Mouse (Mus musculus) spleen, adult 2 months (tissue): ENCODE measurements around the gene Osbp. TPM values are rescaled to one million over a fixed set of nuclear protein-coding genes. Genes with fewer than 3 reads are reported as not detected.

Source experiments
- DNase-seq, 2 experiments: peaks; one replicate each; pipeline versions ENCODE4 v3.0.0 to v3.0.0-alpha.2; 2012 to 2021; ENCODE audit warnings: low spot score in 2 of 2, low read depth in 1 of 2
- H3K27ac ChIP-seq: fragments of 200-500 bp; 2 replicates; pipeline ENCODE4 v1.5.1; 2012; ENCODE audit warnings: low read length, inconsistent platforms; ENCODE audit not compliant: insufficient read depth
- H3K27me3 ChIP-seq: fragments of 200-500 bp; 2 replicates; pipeline ENCODE4 v1.6.1; 2012; ENCODE audit warnings: mild to moderate bottlenecking, moderate library complexity, low read length, inconsistent platforms; ENCODE audit not compliant: control insufficient read depth, insufficient read depth
- H3K36me3 ChIP-seq: fragments of 200-500 bp; 2 replicates; pipeline ENCODE4 v1.6.1; 2012; ENCODE audit warnings: mild to moderate bottlenecking, low read length, inconsistent platforms; ENCODE audit not compliant: control insufficient read depth, insufficient read depth
- H3K4me1 ChIP-seq: fragments of 200-500 bp; 2 replicates; pipeline ENCODE4 v1.6.1; 2011; ENCODE audit warnings: inconsistent platforms; ENCODE audit not compliant: control insufficient read depth, insufficient read depth, insufficient read length
- H3K4me3 ChIP-seq: fragments of 200-500 bp; 2 replicates; pipeline ENCODE4 v1.5.1; 2011; ENCODE audit warnings: mild to moderate bottlenecking, inconsistent platforms; ENCODE audit not compliant: insufficient read depth, insufficient read length; ENCODE audit errors: extremely low read depth
- CTCF ChIP-seq: fragments of 200-500 bp; IDR thresholded peaks from 2 replicates; pipeline ENCODE4 v1.5.1; 2011; ENCODE audit warnings: mild to moderate bottlenecking, inconsistent platforms; ENCODE audit not compliant: insufficient read depth, insufficient read length, insufficient replicate concordance; ENCODE audit errors: extremely low read depth
- POLR2A ChIP-seq: fragments of 200-500 bp; IDR thresholded peaks from 2 replicates; pipeline ENCODE4 v1.6.1; 2011; ENCODE audit warnings: low read depth, low read length, inconsistent platforms
- WGBS: fragments of 180-500 bp; shearing (Covaris S2); methylation state at CpG from one replicate; pipeline ENCODE4 v1.1.7; 2018; 5-methylcytosine and 5-hydroxymethylcytosine counted together
- polyA plus RNA-seq: library from polyadenylated mRNA; depleted of rRNA; stranded (reverse); fragments of >200 nt; gene quantifications from 2 replicates; pipeline ENCODE4 v1.2.3, GENCODE M21; 2012

The Osbp gene
- polyA plus RNA-seq, 1 experiment, result 9.6 TPM

DNA sequence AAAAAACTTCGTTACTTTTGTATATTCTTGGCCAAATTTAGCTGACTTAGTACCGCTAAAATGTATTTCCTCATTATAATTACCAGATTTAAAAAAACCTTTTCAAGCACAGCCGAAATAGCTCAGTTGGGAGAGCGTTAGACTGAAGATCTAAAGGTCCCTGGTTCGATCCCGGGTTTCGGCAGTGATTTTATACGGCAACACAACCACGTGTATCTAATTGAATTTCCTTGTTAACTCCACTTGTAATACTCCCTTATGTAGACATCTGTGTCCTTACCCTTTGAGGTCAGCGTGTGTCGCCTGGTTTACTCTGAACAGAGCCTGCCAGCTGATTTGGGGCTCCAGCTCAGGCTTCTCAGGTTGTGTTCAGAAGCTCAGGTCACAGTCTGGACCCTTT, 36.4 kb downstream of the Osbp start:
- Histone ChIP-seq H3K27me3 (no peaks in the 10 kb centered on the region), H3K36me3 (no peaks in the 10 kb centered on the region), H3K4me3 (no peak overlapping the region), H3K27ac (no peak overlapping the region), H3K4me1 (peaks cover 8% of the 10 kb centered on the region; the same call in 1 of the 2 replicates)
- TF ChIP-seq CTCF, result no peak
- TF ChIP-seq POLR2A, result no peak
- WGBS, result 3% methylated on average over 11 of the region's 11 CpGs
- peak in 1 of 2 experiments; percentile 48 for DNase-seq

- DNase-seq, result no peak
- H3K27me3 ChIP-seq, result no peaks in the 10 kb centered on the region
- H3K36me3 ChIP-seq, result no peaks in the 10 kb centered on the region
- peaks cover 8% of the 10 kb centered on the region; the same call in 1 of the 2 replicates for H3K4me1 ChIP-seq
- H3K4me3 ChIP-seq, result no peak overlapping the region
- 72% methylated on average over 14 of the region's 14 CpGs for WGBS
- no peak overlapping the region for H3K27ac ChIP-seq
- TF ChIP-seq CTCF (no peak), POLR2A (no peak)
These were observed 37.0 kb downstream of the Osbp start for GRCm38 (mm10) chr19:12002791-12003190.

- H3K27ac ChIP-seq, result no peak overlapping the region
- H3K27me3 ChIP-seq, result no peaks in the 10 kb centered on the region
- H3K36me3 ChIP-seq, result no peaks in the 10 kb centered on the region
- no peak overlapping the region for H3K4me3 ChIP-seq
- 98% methylated on average over 2 of the region's 2 CpGs for WGBS
- no peak for DNase-seq
- TF ChIP-seq POLR2A, result no peak
- TF ChIP-seq CTCF, result no peak
- peaks cover 8% of the 10 kb centered on the region; the same call in 1 of the 2 replicates for H3K4me1 ChIP-seq
These were observed 37.8 kb downstream of the Osbp start for GRCm38 (mm10) chr19:12003568-12003967.

DNA sequence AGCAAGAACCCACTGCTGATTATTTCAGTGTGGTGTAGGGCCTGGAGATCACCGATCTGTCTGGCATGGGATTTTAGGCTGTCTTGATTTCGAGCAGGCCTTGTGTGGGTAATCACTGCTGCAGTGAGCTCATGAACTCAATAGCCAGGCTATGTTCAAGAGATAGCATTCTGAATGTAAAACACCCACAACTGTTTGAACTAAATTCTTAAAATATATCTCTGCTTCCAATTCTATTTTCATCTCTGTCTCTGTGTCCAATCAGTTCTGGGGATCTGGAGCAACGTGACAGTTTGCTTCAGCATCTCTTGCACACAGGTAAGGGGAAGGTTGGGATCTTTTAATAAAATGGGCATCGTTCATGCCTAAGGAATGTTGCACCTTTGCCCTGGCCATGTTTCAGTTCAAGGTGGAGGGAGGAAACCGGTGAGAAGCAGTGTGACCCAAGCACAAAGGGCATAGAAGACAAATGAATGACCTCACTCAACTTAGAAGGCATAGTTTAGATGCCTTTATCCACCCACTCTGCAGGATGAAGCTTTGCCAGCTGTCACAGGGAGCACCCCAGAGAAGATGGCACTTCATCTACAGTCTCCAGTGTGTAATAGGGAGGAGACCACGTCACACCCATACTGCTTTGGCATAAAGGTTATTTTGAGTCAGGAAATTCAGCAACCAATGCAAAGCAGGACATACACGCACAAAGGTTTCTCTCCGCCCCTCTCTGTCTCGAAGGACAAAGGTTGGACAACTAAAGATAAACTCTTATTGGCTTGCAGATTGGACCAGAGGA, 38.7 kb downstream of the Osbp start:
- H3K36me3 ChIP-seq, result no peaks in the 10 kb centered on the region
- DNase-seq, result no peak
- H3K4me1 ChIP-seq, result peaks cover 8% of the 10 kb centered on the region; the same call in 1 of the 2 replicates
- WGBS, result 61% methylated on average over 9 of the region's 9 CpGs
- no peak overlapping the region for H3K27ac ChIP-seq
- no peaks in the 10 kb centered on the region for H3K27me3 ChIP-seq
- TF ChIP-seq CTCF (no peak), POLR2A (no peak)
- H3K4me3 ChIP-seq, result no peak overlapping the region

GRCm38 (mm10) chr19:12005376-12006360, 39.9 kb downstream of the Osbp start:
- H3K36me3 ChIP-seq, result no peaks in the 10 kb centered on the region
- peaks cover 8% of the 10 kb centered on the region; the same call in 1 of the 2 replicates for H3K4me1 ChIP-seq
- no peaks in the 10 kb centered on the region for H3K27me3 ChIP-seq
- WGBS, result under 1% methylated on average over 41 of the region's 41 CpGs
- no peak for TF ChIP-seq POLR2A
- TF ChIP-seq CTCF, result no peak
- DNase-seq, result peak; percentile 79 to 84
- peak overlapping the region; percentile 81 for H3K4me3 ChIP-seq
- H3K27ac ChIP-seq, result peak overlapping the region; percentile 73

DNA sequence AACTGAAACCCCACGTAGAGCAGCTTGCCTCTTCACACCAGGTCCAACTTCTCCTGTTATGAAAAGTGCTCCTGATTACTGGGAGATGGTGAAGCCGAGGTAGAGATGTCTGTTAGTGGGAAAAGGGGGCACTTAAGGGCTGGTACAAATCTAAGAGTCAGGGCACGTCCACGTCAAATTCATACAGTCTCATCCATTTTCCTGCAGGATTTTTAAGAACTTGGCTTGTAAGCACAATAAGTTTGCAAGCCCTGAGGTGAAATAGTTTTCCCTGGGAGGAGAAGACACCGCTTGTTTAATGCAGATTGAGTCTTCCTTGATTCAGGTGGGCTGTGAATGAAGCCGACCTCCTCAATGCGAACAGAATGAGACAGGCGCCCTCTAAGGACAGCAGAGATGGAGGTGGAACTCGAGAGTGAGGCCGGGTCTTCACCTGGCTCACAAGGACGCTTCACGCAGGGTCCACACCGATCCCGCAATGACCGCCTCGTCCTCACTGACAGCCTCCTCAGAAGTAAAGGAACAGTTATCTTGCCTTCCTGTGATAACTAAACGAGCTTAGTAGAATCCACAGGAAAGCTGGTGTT, 40.7 kb downstream of the Osbp start:
- DNase-seq, result peak in 1 of 2 experiments; percentile 18
- H3K27me3 ChIP-seq, result no peaks in the 10 kb centered on the region
- peak overlapping the region; percentile 81 for H3K4me3 ChIP-seq
- H3K4me1 ChIP-seq, result peaks cover 8% of the 10 kb centered on the region; the same call in 1 of the 2 replicates
- TF ChIP-seq CTCF (no peak), POLR2A (no peak)
- no peaks in the 10 kb centered on the region for H3K36me3 ChIP-seq
- H3K27ac ChIP-seq, result no peak overlapping the region
- 18% methylated on average over 17 of the region's 17 CpGs for WGBS
